Mouse (Mus musculus) forebrain, embryonic 16.5 days (tissue): ENCODE results near the gene Zfp513. TPM values are rescaled to one million over a fixed set of nuclear protein-coding genes. Genes with fewer than 3 reads are reported as not detected.
"Not testable (repeated sequence)": the region's sequence is repeated elsewhere in the genome, so short reads cannot be mapped to it uniquely, and the experiment has no call there.

ENCODE experiments used
- ATAC-seq: fragments of 200-750 bp; cut with Nextera tagmentation; 2 replicates; pipeline ENCODE4 v1.8.0; 2017; ENCODE audit warnings: mild to moderate bottlenecking, moderate library complexity
- H3K27ac ChIP-seq: fragments of 300-500 bp; sonication (generic); 2 replicates; pipeline ENCODE4 v1.5.1; 2014; ENCODE audit warnings: low read length, control low read depth
- H3K27me3 ChIP-seq: fragments of 300-500 bp; sonication (generic); replicated peaks from 2 replicates; pipeline ENCODE4 v1.6.1; 2014; ENCODE audit warnings: low read length; ENCODE audit not compliant: control insufficient read depth, insufficient read depth
- H3K36me3 ChIP-seq: fragments of 300-500 bp; sonication (generic); 2 replicates; pipeline ENCODE4 v1.6.1; 2014; ENCODE audit not compliant: control insufficient read depth, insufficient read depth
- H3K4me1 ChIP-seq: fragments of 300-500 bp; sonication (generic); replicated peaks from 2 replicates; pipeline ENCODE4 v1.6.1; 2014; ENCODE audit warnings: low read length; ENCODE audit not compliant: control insufficient read depth, insufficient read depth
- H3K4me2 ChIP-seq: fragments of 300-500 bp; sonication (generic); 2 replicates; pipeline ENCODE4 v1.6.1; 2014; ENCODE audit warnings: mild to moderate bottlenecking, low read length, control low read depth
- H3K4me3 ChIP-seq: fragments of 300-500 bp; sonication (generic); replicated peaks from 2 replicates; pipeline ENCODE4 v1.5.1; 2014; ENCODE audit warnings: mild to moderate bottlenecking, low read length, control low read depth
- H3K9ac ChIP-seq: fragments of 300-500 bp; sonication (generic); replicated peaks from 2 replicates; pipeline ENCODE4 v1.6.1; 2014; ENCODE audit warnings: low read depth, low read length, control low read depth
- H3K9me3 ChIP-seq: fragments of 300-500 bp; sonication (generic); 2 replicates; pipeline ENCODE4 v1.6.1; 2016; ENCODE audit warnings: low read length; ENCODE audit not compliant: control insufficient read depth
- WGBS: fragments of 180-500 bp; shearing (Covaris S2); extraction: QIAGEN DNeasy Blood & Tissue Kit; methylation state at CpG from one replicate; pipeline ENCODE4 v1.1.7; 2014; 5-methylcytosine and 5-hydroxymethylcytosine counted together
- polyA plus RNA-seq: library from polyadenylated mRNA; unstranded; fragments of >200 nt; fragmentation: Nextera tagmentation; extraction: Ambion mirVana; gene quantifications from 2 replicates; pipeline ENCODE4 v1.2.1, GENCODE M21; 2015

The Zfp513 gene
- polyA plus RNA-seq, 1 experiment from 2014 or later: 14.7 TPM

- Histone ChIP-seq H3K27me3 (no peaks in the 10 kb centered on the region), H3K36me3 (no peaks in the 10 kb centered on the region), H3K27ac (peak overlapping the region; percentile 94), H3K4me2 (peak overlapping the region; percentile 71), H3K4me1 (peaks cover 14% of the 10 kb centered on the region), H3K9me3 (no peaks in the 10 kb centered on the region), H3K9ac (peak overlapping the region; percentile 91), H3K4me3 (peak overlapping the region; percentile 99)
- WGBS: 10% methylated on average over 11 of the region's 11 CpGs
- 0 out of 2 replicates have a peak, but pooled peaks have one; percentile 27 for ATAC-seq
Measured at GRCm38 (mm10) chr5:31221304-31221945, 19.3 kb upstream of the Zfp513 start.

DNA sequence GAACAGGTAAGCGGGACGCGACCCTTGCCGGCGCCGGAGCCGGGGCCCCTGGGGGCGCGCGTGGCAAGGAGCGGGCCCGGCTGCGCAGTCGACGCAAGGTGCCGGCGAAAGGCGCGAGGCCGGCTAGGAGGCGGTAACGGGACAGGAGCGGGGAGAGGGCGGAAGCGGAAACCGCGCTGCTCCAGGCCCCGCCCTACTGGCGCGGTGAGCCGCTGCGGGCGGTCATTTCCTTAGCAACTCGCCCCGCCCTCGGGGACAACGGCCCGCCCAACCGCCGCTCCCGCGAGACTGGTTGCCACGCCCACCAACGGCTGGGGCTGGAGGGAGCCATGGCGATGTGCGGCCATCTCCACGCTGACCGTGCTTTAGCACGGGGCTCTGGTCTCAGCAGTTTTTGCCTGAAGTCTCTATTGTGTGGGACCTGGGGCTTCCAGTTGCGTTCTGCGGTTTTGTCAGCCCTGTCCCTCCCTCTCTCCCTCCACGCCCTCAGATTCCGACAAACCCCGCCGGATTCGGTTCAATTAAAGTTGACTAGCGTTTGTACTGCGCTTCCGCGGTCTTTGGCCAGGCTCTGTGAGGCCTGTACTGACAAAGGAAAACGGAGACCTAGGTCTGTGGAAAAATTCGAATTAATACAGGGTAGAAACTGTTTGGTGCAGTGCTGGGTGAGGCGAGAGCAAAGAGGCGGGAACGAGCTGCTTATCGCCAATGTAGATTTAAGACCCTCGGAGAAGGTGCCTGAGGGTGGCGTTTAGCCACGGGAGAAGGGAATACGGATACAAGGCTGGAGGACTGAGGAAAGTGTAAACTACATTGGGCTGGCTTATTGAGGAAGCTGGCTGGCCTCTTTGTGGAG is 18.6 kb upstream of the Zfp513 start, which contains the start of gene Ppm1g:
Gene Ppm1g, minus strand, starts transcription at position 240 of the 856 bp plus-strand sequence.
- WGBS: under 1% methylated on average over 66 of the region's 70 CpGs
- no peaks in the 10 kb centered on the region for H3K9me3 ChIP-seq
- ATAC-seq: peak; percentile 94

GRCm38 (mm10) chr5:31219911-31220447 is 17.9 kb upstream of the Zfp513 start:
- Histone ChIP-seq H3K4me2 (peak overlapping the region; percentile 71), H3K4me3 (peak overlapping the region; percentile 99), H3K27me3 (no peaks in the 10 kb centered on the region), H3K27ac (peak overlapping the region; percentile 94), H3K9me3 (no peaks in the 10 kb centered on the region), H3K36me3 (no peaks in the 10 kb centered on the region), H3K9ac (peak overlapping the region; percentile 91), H3K4me1 (peaks cover 14% of the 10 kb centered on the region)
- peak; percentile 63 for ATAC-seq
- WGBS: 0% methylated on average over 40 of the region's 40 CpGs

More for the DNA sequence above, 18.6 kb upstream of the Zfp513 start, which contains the start of gene Ppm1g:
- Histone ChIP-seq H3K4me1 (peaks cover 14% of the 10 kb centered on the region), H3K4me2 (peak within 1 kb of the TSS; percentile 71), H3K27ac (peak within 1 kb of the TSS; percentile 94), H3K27me3 (no peaks in the 10 kb centered on the region), H3K9ac (peak within 1 kb of the TSS; percentile 91), H3K36me3 (no peaks in the 10 kb centered on the region), H3K4me3 (peak within 1 kb of the TSS; percentile 99)

DNA sequence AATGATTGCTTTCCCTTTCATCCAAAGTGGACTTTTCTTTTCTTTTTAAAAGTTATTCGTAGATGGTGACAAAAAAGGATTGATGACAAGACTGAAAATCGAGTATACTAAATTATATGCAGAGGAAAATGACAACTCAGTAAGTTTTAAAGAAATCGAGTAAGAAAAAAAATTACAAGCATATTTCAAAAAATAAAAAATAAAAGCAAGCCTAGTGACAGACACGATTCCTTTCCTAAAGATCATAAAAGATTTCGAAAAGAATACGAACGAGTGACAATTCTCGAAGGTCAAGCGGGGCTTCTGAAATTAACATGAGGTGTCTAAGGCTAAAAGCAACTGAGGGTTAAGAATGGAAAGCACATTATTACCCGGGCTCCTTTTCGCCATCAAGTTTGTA is 17.4 kb upstream of the Zfp513 start:
- H3K9ac ChIP-seq: peak overlapping the region; percentile 91
- peaks cover 14% of the 10 kb centered on the region for H3K4me1 ChIP-seq
- no peaks in the 10 kb centered on the region for H3K9me3 ChIP-seq
- no peaks in the 10 kb centered on the region for H3K36me3 ChIP-seq
- no peak overlapping the region for H3K27ac ChIP-seq
- H3K27me3 ChIP-seq: no peaks in the 10 kb centered on the region
- H3K4me3 ChIP-seq: peak overlapping the region; percentile 99
- 2% methylated on average over 11 of the region's 11 CpGs for WGBS
- peak overlapping the region; percentile 71 for H3K4me2 ChIP-seq
- no peak for ATAC-seq

DNA sequence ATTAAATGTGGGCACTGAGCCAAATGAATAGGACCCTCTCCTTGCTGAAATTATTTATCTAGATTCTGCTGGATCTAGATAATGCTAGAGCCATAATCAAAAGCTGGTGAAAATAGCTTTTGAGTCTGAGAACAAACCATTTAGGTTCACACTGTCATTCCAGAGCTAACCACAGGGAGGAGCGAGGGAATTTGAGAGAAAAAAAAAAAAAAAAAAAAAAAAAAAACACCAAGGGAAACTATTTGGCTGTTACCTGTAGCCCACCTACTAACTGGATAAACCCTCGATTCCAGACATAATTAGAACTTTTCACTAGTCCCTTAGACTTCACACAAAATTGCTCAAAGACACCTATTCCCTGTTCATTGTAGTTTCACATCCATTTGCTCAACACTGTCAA is 17.0 kb upstream of the Zfp513 start:
- Histone ChIP-seq H3K4me3 (peak overlapping the region; percentile 15; the same call in 1 of the 2 replicates), H3K9ac (no peak overlapping the region), H3K36me3 (no peaks in the 10 kb centered on the region), H3K27ac (no peak overlapping the region), H3K27me3 (no peaks in the 10 kb centered on the region), H3K9me3 (no peaks in the 10 kb centered on the region), H3K4me1 (peaks cover 14% of the 10 kb centered on the region), H3K4me2 (peak overlapping the region; percentile 71)
- WGBS: 0% methylated on average over 2 of the region's 2 CpGs
- ATAC-seq: no peak

- Histone ChIP-seq H3K4me1 (peaks cover 14% of the 10 kb centered on the region), H3K9ac (no peak overlapping the region), H3K4me3 (no peak overlapping the region), H3K27me3 (no peaks in the 10 kb centered on the region), H3K27ac (no peak overlapping the region), H3K9me3 (no peaks in the 10 kb centered on the region), H3K36me3 (no peaks in the 10 kb centered on the region), H3K4me2 (no peak overlapping the region)
- WGBS: 68% methylated on average over 7 of the region's 7 CpGs
- no peak for ATAC-seq
Measured at GRCm38 (mm10) chr5:31218294-31218693, 16.2 kb upstream of the Zfp513 start.

GRCm38 (mm10) chr5:31216554-31216953 is 14.5 kb upstream of the Zfp513 start:
- not testable (repeated sequence) for H3K4me3 ChIP-seq, H3K36me3 ChIP-seq, H3K27ac ChIP-seq, H3K4me2 ChIP-seq, ATAC-seq, H3K9ac ChIP-seq, H3K9me3 ChIP-seq, H3K27me3 ChIP-seq
- peaks cover 11% of the 10 kb centered on the region for H3K4me1 ChIP-seq
- WGBS: 91% methylated on average over 6 of the region's 6 CpGs

GRCm38 (mm10) chr5:31204421-31204820 is 2.3 kb upstream of the Zfp513 start:
- H3K4me1 ChIP-seq: peaks cover 17% of the 10 kb centered on the region
- ATAC-seq: no peak
- no peak overlapping the region for H3K27ac ChIP-seq
- H3K4me2 ChIP-seq: no peak overlapping the region
- H3K36me3 ChIP-seq: peaks cover 22% of the 10 kb centered on the region
- peaks cover 3% of the 10 kb centered on the region for H3K9me3 ChIP-seq
- no peak overlapping the region for H3K9ac ChIP-seq
- H3K27me3 ChIP-seq: no peaks in the 10 kb centered on the region
- WGBS: 94% methylated on average over 6 of the region's 6 CpGs
- H3K4me3 ChIP-seq: no peak overlapping the region

GRCm38 (mm10) chr5:31203866-31204265 is 1.8 kb upstream of the Zfp513 start:
- no peak for ATAC-seq
- WGBS: 93% methylated on average over 2 of the region's 2 CpGs
- H3K36me3 ChIP-seq: peaks cover 27% of the 10 kb centered on the region
- H3K27ac ChIP-seq: no peak overlapping the region
- no peak overlapping the region for H3K4me3 ChIP-seq
- H3K4me2 ChIP-seq: no peak overlapping the region
- no peaks in the 10 kb centered on the region for H3K27me3 ChIP-seq
- H3K9me3 ChIP-seq: peaks cover 3% of the 10 kb centered on the region
- no peak overlapping the region for H3K9ac ChIP-seq
- peaks cover 17% of the 10 kb centered on the region for H3K4me1 ChIP-seq
